Mouse (Mus musculus): ENCODE data around the gene Wnt11. TPM values are rescaled to one million over a fixed set of nuclear protein-coding genes. Genes with fewer than 3 reads are reported as not detected.

The Wnt11 gene
- polyA plus RNA-seq, 1 experiment from 2014 or later: 0.50 TPM

DNA sequence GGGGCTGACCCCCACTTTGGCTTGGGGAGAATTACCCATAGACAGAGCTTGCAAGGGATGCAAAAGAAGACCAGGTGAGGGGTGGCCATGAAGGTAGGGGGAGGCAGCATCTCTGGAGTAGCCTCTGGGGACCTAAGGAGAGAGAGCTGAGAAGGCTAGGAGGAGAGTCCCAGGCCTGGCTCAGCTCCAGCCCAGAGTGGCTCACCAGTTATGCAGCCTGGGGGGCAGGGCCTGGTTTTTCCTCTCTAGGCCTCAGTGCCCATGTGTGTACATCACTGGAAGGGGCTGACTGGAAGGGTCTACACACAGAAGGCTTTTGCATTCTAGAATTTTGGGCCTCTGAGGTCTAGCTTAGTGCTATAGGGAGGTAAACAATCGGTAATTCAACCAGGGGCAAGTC lies 14.4 kb upstream of the Wnt11 start:
- Histone ChIP-seq H3K27me3 (replicated peaks; ENCODE audit: control insufficient read depth, insufficient read depth, low read length) (no peaks in the 10 kb centered on the region), H3K4me2 (ENCODE audit: low read length) (no peak overlapping the region)

DNA sequence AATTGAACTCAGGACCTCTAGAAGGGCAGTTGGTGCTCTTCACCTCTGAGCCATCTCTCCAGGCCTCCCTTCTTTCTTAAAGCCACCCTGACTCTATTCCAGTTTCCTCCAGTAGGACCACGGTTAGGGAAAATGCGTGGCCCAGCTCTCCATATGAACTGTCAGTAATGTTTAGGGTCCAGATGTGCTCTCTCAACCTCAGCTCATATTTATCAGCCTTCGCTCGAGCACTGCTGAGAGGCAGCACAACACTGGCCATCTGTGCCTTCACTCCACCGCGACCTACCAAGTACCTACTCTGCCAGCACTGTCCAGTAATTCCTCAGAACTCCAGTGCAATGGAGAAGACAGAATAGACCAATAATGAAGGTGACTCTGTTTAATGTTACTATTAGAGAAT lies 12.0 kb upstream of the Wnt11 start:
- Histone ChIP-seq H3K27me3 (replicated peaks; ENCODE audit: control insufficient read depth, insufficient read depth, low read length) (no peaks in the 10 kb centered on the region), H3K27ac (ENCODE audit: low read depth, low read length) (no peak overlapping the region), H3K4me3 (ENCODE audit: low read depth, low read length) (no peak overlapping the region), H3K4me2 (ENCODE audit: low read length) (no peak overlapping the region), H3K9ac (ENCODE audit: low read length) (no peak overlapping the region), H3K4me1 (ENCODE audit: control insufficient read depth, insufficient read depth, low read length) (no peaks in the 10 kb centered on the region), H3K36me3 (ENCODE audit: control insufficient read depth, insufficient read depth, low read length) (no peaks in the 10 kb centered on the region), H3K9me3 (replicated peaks; ENCODE audit: control insufficient read depth, low read length) (no peaks in the 10 kb centered on the region)
- DNase-seq (ENCODE audit: low spot score) (no peak), ATAC-seq (no peak)
- WGBS: 93% methylated on average over 6 of the region's 6 CpGs

More for the DNA sequence above, 14.4 kb upstream of the Wnt11 start:
- H3K4me1 ChIP-seq (ENCODE audit: control insufficient read depth, insufficient read depth, low read length): no peaks in the 10 kb centered on the region
- H3K36me3 ChIP-seq (ENCODE audit: control insufficient read depth, insufficient read depth, low read length): no peaks in the 10 kb centered on the region
- WGBS: 100% methylated on average over 1 of the region's 1 CpGs
- H3K27ac ChIP-seq (ENCODE audit: low read depth, low read length): no peak overlapping the region
- no peak overlapping the region for H3K4me3 ChIP-seq (ENCODE audit: low read depth, low read length)
- ATAC-seq: no peak
- H3K9me3 ChIP-seq (replicated peaks; ENCODE audit: control insufficient read depth, low read length): no peaks in the 10 kb centered on the region
- H3K9ac ChIP-seq (ENCODE audit: low read length): no peak overlapping the region
- no peak for DNase-seq (ENCODE audit: low spot score)

DNA sequence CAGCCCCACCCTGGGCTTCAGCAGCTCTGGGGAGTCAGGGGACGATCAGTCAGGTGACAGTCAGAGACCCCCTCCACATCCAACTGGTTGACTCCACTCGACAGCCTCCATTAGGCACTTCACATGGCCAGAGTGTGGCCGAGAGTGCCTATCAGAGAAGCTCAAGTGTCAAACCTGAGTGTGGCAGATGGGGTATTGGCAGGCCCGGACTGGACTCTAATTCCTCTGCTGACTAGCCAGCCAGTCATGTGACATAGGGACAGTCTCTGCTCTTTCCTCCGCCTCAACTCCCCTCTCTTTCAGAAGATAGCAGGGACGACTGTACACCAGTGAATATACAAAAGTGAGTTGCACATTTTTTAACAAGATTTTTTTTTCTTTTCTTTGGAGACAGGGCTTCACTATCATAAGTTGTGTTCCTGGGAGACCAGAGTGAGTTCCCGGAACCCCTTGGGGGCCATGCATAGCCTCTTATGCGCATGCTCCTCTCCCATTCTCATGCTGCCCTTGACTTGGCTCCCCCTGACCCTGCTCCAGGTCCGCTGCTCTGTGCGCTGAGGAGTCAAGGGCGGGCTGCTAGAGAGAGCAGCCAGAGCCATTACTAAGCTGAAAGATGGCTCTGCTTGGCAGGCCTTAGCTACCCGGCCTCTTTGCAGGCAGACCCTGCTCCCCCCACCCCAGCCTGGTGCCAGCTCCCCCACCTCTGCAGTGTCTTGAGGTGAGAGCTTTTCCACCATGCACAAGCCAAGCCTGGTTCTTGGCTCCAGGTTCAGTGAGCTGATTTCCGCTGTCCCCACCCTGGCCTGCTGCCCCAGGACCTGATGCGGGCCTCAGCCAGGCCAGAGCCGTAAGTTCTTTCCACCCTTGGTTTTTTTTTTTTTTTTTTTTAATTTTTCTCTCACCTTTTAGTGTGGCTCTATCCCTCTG lies 10.8 kb upstream of the Wnt11 start:
- Histone ChIP-seq H3K27ac (ENCODE audit: low read depth, low read length) (no peak overlapping the region), H3K27me3 (replicated peaks; ENCODE audit: control insufficient read depth, insufficient read depth, low read length) (no peaks in the 10 kb centered on the region), H3K4me2 (ENCODE audit: low read length) (no peak overlapping the region), H3K9me3 (replicated peaks; ENCODE audit: control insufficient read depth, low read length) (no peaks in the 10 kb centered on the region), H3K4me1 (ENCODE audit: control insufficient read depth, insufficient read depth, low read length) (no peaks in the 10 kb centered on the region), H3K36me3 (ENCODE audit: control insufficient read depth, insufficient read depth, low read length) (no peaks in the 10 kb centered on the region), H3K4me3 (ENCODE audit: low read depth, low read length) (no peak overlapping the region), H3K9ac (ENCODE audit: low read length) (no peak overlapping the region)
- 70% methylated on average over 15 of the region's 15 CpGs for WGBS
- ATAC-seq (no peak), DNase-seq (ENCODE audit: low spot score) (no peak)

DNA sequence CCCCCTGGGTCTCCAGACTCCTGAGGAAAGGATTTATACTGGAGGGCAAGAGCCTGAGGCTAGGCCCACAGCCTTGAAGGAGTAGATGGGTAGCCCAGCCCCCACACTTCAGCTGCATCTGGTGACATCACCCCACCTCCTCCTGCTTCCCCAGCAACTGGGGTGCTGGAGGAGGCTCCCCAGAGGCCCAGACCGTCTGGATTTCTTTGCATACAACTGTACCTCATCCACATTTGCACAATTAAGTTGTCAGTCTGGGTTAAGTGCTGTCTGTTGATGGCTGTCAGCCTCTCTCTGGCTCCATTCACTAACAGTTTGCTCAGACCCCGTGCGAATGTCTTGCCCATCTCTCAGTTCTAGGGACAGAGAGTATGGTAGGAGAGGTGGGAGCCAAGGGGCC lies 6.9 kb upstream of the Wnt11 start:
- H3K4me2 ChIP-seq (ENCODE audit: low read length): no peak overlapping the region
- no peaks in the 10 kb centered on the region for H3K36me3 ChIP-seq (ENCODE audit: control insufficient read depth, insufficient read depth, low read length)
- H3K27ac ChIP-seq (ENCODE audit: low read depth, low read length): no peak overlapping the region
- WGBS: 60% methylated on average over 3 of the region's 3 CpGs
- peaks cover 11% of the 10 kb centered on the region for H3K27me3 ChIP-seq (replicated peaks; ENCODE audit: control insufficient read depth, insufficient read depth, low read length)
- no peak overlapping the region for H3K4me3 ChIP-seq (ENCODE audit: low read depth, low read length)
- H3K9me3 ChIP-seq (replicated peaks; ENCODE audit: control insufficient read depth, low read length): no peaks in the 10 kb centered on the region
- no peak overlapping the region for H3K9ac ChIP-seq (ENCODE audit: low read length)
- DNase-seq (ENCODE audit: low spot score) (no peak), ATAC-seq (peak; percentile 48)
- no peaks in the 10 kb centered on the region for H3K4me1 ChIP-seq (ENCODE audit: control insufficient read depth, insufficient read depth, low read length)

DNA sequence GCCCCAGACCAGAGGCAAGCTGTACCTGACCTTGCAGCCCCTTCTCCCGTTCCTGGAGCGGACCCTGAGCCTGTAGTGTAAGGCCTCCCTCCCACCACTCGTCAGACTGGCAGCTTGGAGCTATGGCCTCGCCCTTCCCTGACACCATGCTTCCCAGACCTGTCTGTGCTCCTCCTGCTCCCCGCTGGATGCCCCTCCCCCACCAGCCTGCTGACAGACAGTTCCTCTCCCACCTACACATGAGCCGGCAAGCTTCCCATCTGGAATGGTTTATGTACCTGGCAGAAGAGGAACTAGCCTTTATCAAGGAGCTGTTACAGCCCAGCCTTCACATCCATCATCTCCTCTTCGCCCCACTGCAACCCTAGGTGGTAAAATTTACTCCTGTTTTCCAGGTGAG lies 6.0 kb upstream of the Wnt11 start:
- peaks cover 16% of the 10 kb centered on the region for H3K27me3 ChIP-seq (replicated peaks; ENCODE audit: control insufficient read depth, insufficient read depth, low read length)
- H3K9ac ChIP-seq (ENCODE audit: low read length): no peak overlapping the region
- no peaks in the 10 kb centered on the region for H3K36me3 ChIP-seq (ENCODE audit: control insufficient read depth, insufficient read depth, low read length)
- no peak overlapping the region for H3K4me3 ChIP-seq (ENCODE audit: low read depth, low read length)
- H3K9me3 ChIP-seq (replicated peaks; ENCODE audit: control insufficient read depth, low read length): no peaks in the 10 kb centered on the region
- H3K4me2 ChIP-seq (ENCODE audit: low read length): no peak overlapping the region
- H3K27ac ChIP-seq (ENCODE audit: low read depth, low read length): no peak overlapping the region
- DNase-seq (ENCODE audit: low spot score) (no peak), ATAC-seq (no peak)
- no peaks in the 10 kb centered on the region for H3K4me1 ChIP-seq (ENCODE audit: control insufficient read depth, insufficient read depth, low read length)
- 36% methylated on average over 7 of the region's 7 CpGs for WGBS

DNA sequence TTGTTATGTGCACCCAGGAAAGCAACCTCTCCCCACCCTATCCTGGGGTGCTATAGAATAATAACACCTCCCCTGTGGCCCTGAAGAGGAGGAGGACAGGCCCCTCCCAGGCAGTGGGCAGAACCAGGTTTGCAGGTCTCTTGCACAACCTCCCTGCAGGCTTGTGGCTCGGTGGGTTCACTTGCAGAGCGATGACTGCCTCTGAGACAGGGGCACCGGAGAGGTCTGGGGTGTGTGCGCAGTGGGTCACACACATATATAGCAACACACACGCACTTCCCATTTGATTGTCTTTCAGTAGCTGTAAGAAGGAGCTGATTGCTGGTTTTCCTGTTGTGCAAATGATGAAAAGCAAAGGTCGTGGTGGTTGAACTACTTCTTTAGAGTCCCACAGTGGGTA lies 3.6 kb upstream of the Wnt11 start:
- DNase-seq (ENCODE audit: low spot score) (no peak), ATAC-seq (no peak)
- Histone ChIP-seq H3K4me3 (ENCODE audit: low read depth, low read length) (no peak overlapping the region), H3K9me3 (replicated peaks; ENCODE audit: control insufficient read depth, low read length) (no peaks in the 10 kb centered on the region), H3K36me3 (ENCODE audit: control insufficient read depth, insufficient read depth, low read length) (no peaks in the 10 kb centered on the region), H3K27ac (ENCODE audit: low read depth, low read length) (no peak overlapping the region), H3K4me1 (ENCODE audit: control insufficient read depth, insufficient read depth, low read length) (peaks cover 8% of the 10 kb centered on the region), H3K4me2 (ENCODE audit: low read length) (no peak overlapping the region), H3K9ac (ENCODE audit: low read length) (no peak overlapping the region), H3K27me3 (replicated peaks; ENCODE audit: control insufficient read depth, insufficient read depth, low read length) (peaks cover 39% of the 10 kb centered on the region)
- 60% methylated on average over 6 of the region's 6 CpGs for WGBS

DNA sequence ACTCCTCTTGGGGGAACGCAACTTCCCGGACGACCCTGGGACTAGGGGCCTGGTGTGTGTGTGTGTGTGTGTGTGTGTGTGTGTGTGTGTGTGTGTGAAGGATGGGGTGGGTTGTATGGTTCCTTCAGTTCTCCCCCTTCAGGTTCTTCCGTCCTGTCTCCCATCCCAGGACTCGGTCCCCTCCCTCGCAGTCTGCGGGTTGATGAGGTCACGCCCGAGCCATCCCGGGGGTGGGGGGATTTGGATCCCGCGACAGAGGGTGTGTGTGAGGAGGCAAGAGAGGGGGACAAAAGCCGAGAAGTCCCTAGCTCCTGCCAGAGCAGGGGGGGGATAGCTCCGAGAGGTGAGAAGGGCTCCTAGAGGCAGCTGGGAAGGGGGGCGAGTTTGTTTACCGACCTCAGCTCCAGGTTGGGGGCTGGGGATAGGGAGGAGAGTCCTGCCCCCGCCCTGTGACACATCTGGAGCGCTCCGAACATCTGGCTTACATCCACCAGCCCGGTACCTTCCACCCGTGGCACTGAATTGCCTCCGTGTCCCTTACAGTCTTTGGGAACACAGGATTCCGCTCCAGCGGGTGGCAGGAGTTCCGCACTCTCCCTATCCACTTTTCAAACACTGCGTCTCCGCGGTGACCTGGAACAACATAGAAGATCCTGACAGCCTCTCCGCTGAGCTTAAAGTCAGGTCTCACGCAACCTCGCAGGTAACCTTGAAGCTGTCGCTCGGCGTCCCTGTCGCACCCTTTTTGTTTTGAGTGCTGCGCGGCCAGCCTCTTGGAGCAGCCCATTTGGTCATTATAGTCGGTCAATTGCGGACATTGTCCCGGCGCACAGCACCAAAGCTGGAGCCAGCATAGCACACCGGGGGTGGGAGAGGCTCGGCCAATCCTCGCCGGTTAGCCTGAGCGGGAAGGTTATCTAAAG lies 868 bp downstream of the Wnt11 start:
- no peaks in the 10 kb centered on the region for H3K9me3 ChIP-seq (replicated peaks; ENCODE audit: control insufficient read depth, low read length)
- H3K4me2 ChIP-seq (ENCODE audit: low read length): peak overlapping the region; percentile 79
- WGBS: 1% methylated on average over 45 of the region's 46 CpGs
- H3K36me3 ChIP-seq (ENCODE audit: control insufficient read depth, insufficient read depth, low read length): no peaks in the 10 kb centered on the region
- H3K27ac ChIP-seq (ENCODE audit: low read depth, low read length): no peak overlapping the region
- no peak overlapping the region; the same call in 1 of the 2 replicates for H3K9ac ChIP-seq (ENCODE audit: low read length)
- ATAC-seq: no peak
- H3K4me1 ChIP-seq (ENCODE audit: control insufficient read depth, insufficient read depth, low read length): peaks cover 8% of the 10 kb centered on the region
- H3K27me3 ChIP-seq (replicated peaks; ENCODE audit: control insufficient read depth, insufficient read depth, low read length): peaks cover 82% of the 10 kb centered on the region
- no peak for DNase-seq (ENCODE audit: low spot score)
- peak overlapping the region; percentile 37 for H3K4me3 ChIP-seq (ENCODE audit: low read depth, low read length)

DNA sequence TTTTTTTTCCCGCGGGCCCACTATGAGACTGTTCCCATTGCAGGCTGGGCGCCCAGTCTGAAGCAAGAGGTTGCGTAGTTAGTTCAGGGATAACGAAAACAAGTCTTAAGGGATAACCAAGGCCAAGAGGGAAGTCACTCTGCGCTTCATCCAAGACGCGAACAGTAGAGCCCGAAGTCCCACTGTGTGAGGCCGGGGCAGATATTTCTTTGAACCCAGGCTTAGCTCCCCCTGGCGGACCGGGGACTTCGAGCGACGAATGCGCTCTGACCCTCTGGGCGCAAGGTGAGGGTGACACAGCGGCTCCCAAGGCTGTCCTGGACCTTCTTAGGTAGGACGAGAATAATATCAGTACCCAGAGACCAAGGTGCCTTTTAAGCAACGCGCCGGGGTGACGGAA lies 1.7 kb downstream of the Wnt11 start:
- DNase-seq (ENCODE audit: low spot score) (peak; percentile 36), ATAC-seq (no peak)
- no peaks in the 10 kb centered on the region for H3K36me3 ChIP-seq (ENCODE audit: control insufficient read depth, insufficient read depth, low read length)
- no peaks in the 10 kb centered on the region for H3K9me3 ChIP-seq (replicated peaks; ENCODE audit: control insufficient read depth, low read length)
- H3K27me3 ChIP-seq (replicated peaks; ENCODE audit: control insufficient read depth, insufficient read depth, low read length): peaks cover 85% of the 10 kb centered on the region
- no peak overlapping the region for H3K27ac ChIP-seq (ENCODE audit: low read depth, low read length)
- peaks cover 8% of the 10 kb centered on the region for H3K4me1 ChIP-seq (ENCODE audit: control insufficient read depth, insufficient read depth, low read length)
- H3K4me3 ChIP-seq (ENCODE audit: low read depth, low read length): peak overlapping the region; percentile 37
- H3K4me2 ChIP-seq (ENCODE audit: low read length): peak overlapping the region; percentile 79; the same call in 1 of the 2 replicates
- 1% methylated on average over 23 of the region's 23 CpGs for WGBS
- H3K9ac ChIP-seq (ENCODE audit: low read length): no peak overlapping the region
